Mouse (Mus musculus) stomach, postnatal 0 days (tissue): ENCODE measurements around the gene Zmym4.
"Not testable (repeated sequence)": the region's sequence is repeated elsewhere in the genome, so short reads cannot be mapped to it uniquely, and the experiment has no call there.

Experiments used
- CTCF ChIP-seq: IDR thresholded peaks from 2 replicates; pipeline ENCODE4 v1.5.1; 2016; ENCODE audit warnings: antibody characterized with exemption, low read depth, mild to moderate bottlenecking, moderate library complexity
- EP300 ChIP-seq: optimal IDR thresholded peaks from 2 replicates; pipeline ENCODE3; 2016; ENCODE audit warnings: antibody characterized with exemption

- not testable (repeated sequence) for TF ChIP-seq CTCF, EP300
These were observed 31.4 kb upstream of the Zmym4 start for GRCm38 (mm10) chr4:126999372-126999771.
